Mouse (Mus musculus) limb, embryonic 11.5 days (tissue): ENCODE results near the gene Cmtm6. TPM values are rescaled to one million over a fixed set of nuclear protein-coding genes. Genes with fewer than 3 reads are reported as not detected.

Experiments used
- ATAC-seq: fragments of 200-750 bp; cut with Nextera tagmentation; 2 replicates; pipeline ENCODE4 v1.8.0; 2017; ENCODE audit warnings: low read depth; ENCODE audit not compliant: insufficient number of reproducible peaks, low FRiP score, low TSS enrichment
- DNase-seq: peaks from one replicate; pipeline ENCODE4 v3.0.0-alpha.2; 2015; ENCODE audit warnings: low spot score
- H3K27ac ChIP-seq: fragments of 300-500 bp; sonication (generic); replicated peaks from 2 replicates; pipeline ENCODE4 v1.5.1; 2014; ENCODE audit warnings: low read depth, mild to moderate bottlenecking, low read length
- H3K27me3 ChIP-seq: fragments of 300-500 bp; sonication (generic); 2 replicates; pipeline ENCODE4 v1.6.1; 2014; ENCODE audit warnings: mild to moderate bottlenecking, low read length, mixed read lengths; ENCODE audit not compliant: control insufficient read depth, insufficient read depth
- H3K36me3 ChIP-seq: fragments of 300-500 bp; sonication (generic); 2 replicates; pipeline ENCODE4 v1.6.1; 2014; ENCODE audit warnings: mild to moderate bottlenecking, low read length, moderate library complexity, mixed read lengths; ENCODE audit not compliant: control insufficient read depth, insufficient read depth
- H3K4me1 ChIP-seq: fragments of 300-500 bp; sonication (generic); 2 replicates; pipeline ENCODE4 v1.6.1; 2014; ENCODE audit warnings: low read length, mixed read lengths; ENCODE audit not compliant: control insufficient read depth, insufficient read depth
- H3K4me2 ChIP-seq: fragments of 300-500 bp; sonication (generic); 2 replicates; pipeline ENCODE4 v1.6.1; 2014; ENCODE audit warnings: low read depth, mild to moderate bottlenecking, moderate library complexity; ENCODE audit not compliant: severe bottlenecking
- H3K4me3 ChIP-seq: fragments of 300-500 bp; sonication (generic); 2 replicates; pipeline ENCODE4 v1.5.1; 2014; ENCODE audit warnings: low read depth, low read length
- H3K9ac ChIP-seq: fragments of 300-500 bp; sonication (generic); 2 replicates; pipeline ENCODE4 v1.6.1; 2014; ENCODE audit warnings: mild to moderate bottlenecking, low read length
- H3K9me3 ChIP-seq: fragments of 300-500 bp; sonication (generic); 2 replicates; pipeline ENCODE4 v1.6.1; 2016; ENCODE audit warnings: low read length; ENCODE audit not compliant: control insufficient read depth
- WGBS: fragments of 180-500 bp; shearing (Covaris S2); extraction: QIAGEN DNeasy Blood & Tissue Kit; methylation state at CpG from one replicate; pipeline ENCODE4 v1.1.7; 2014; 5-methylcytosine and 5-hydroxymethylcytosine counted together
- polyA plus RNA-seq: library from polyadenylated mRNA; unstranded; fragments of >200 nt; fragmentation: Nextera tagmentation; extraction: Ambion mirVana; gene quantifications from 2 replicates; pipeline ENCODE4 v1.2.1, GENCODE M21; 2014

The Cmtm6 gene
- polyA plus RNA-seq, 1 experiment from 2014 or later = 24.0 TPM

GRCm38 (mm10) chr9:114798845-114799244 lies 67.9 kb downstream of the Cmtm6 start:
- H3K27ac ChIP-seq = no peak overlapping the region
- no peaks in the 10 kb centered on the region for H3K36me3 ChIP-seq
- no peaks in the 10 kb centered on the region for H3K9me3 ChIP-seq
- H3K9ac ChIP-seq = no peak overlapping the region
- no peak for ATAC-seq
- whole genome bisulfite sequencing = 33% methylated on average over 6 of the region's 6 CpGs
- DNase-seq = no peak
- no peak overlapping the region for H3K4me2 ChIP-seq
- H3K27me3 ChIP-seq = no peaks in the 10 kb centered on the region
- H3K4me1 ChIP-seq = no peaks in the 10 kb centered on the region
- no peak overlapping the region for H3K4me3 ChIP-seq

Other genes starting within 250 kb of the Cmtm6 start
- gene Ccr4, start 226.2 kb upstream of the Cmtm6 start, polyA plus RNA-seq = 0.07 and 0.08 TPM in 2 replicates
- gene C130032M10Rik, start 215.4 kb upstream of the Cmtm6 start, polyA plus RNA-seq = 0.37 and 0.67 TPM in 2 replicates
- gene Trim71, start 166.7 kb upstream of the Cmtm6 start, polyA plus RNA-seq = 3.7 and 4.0 TPM in 2 replicates
- gene Cnot10, start 90.9 kb upstream of the Cmtm6 start, polyA plus RNA-seq = 71.8 and 80.7 TPM in 2 replicates
- 62.1 and 65.6 TPM in 2 replicates for gene Dync1li1, start 42.3 kb upstream of the Cmtm6 start, polyA plus RNA-seq
- gene Cmtm7, start 50.7 kb downstream of the Cmtm6 start, polyA plus RNA-seq = 71.1 and 84.6 TPM in 2 replicates
- 17.3 and 17.6 TPM in 2 replicates for gene Cmtm8, start 113.0 kb downstream of the Cmtm6 start, polyA plus RNA-seq
- 6.7 and 7.8 TPM in 2 replicates for gene Gpd1l, start 202.9 kb downstream of the Cmtm6 start, polyA plus RNA-seq
- gene Osbpl10, start 247.5 kb downstream of the Cmtm6 start, polyA plus RNA-seq = 1.3 and 1.4 TPM in 2 replicates